Mouse (Mus musculus) kidney, adult 10 weeks (tissue): ENCODE measurements around the gene Tes. TPM values are rescaled to one million over a fixed set of nuclear protein-coding genes. Genes with fewer than 3 reads are reported as not detected.

Source experiments
- polyA plus RNA-seq: library from polyadenylated mRNA; stranded (reverse); fragments of 350-450 nt; fragmentation: Illumina TruSeq; extraction: RNeasy Lipid Tissue Mini Kit (QIAGEN cat#74804); gene quantifications from one replicate; pipeline ENCODE4 v1.2.3, GENCODE M21; 2014; ENCODE audit warnings: low read depth, low replicate concordance

Gene Tes
- 24.0 TPM for polyA plus RNA-seq

GRCm38 (mm10) chr6:17064936-17065790 is at the start of gene Tes:
Tes (plus strand) TSS chr6:17065149.

Other genes with a start within 250 kb of the Tes start
- 46.4 TPM for gene Tfec, start 166.7 kb upstream of the Tes start, polyA plus RNA-seq
- gene Cav2, start 216.0 kb downstream of the Tes start, polyA plus RNA-seq = 170 TPM
- 103 TPM for gene Cav1, start 241.2 kb downstream of the Tes start, polyA plus RNA-seq